Mouse (Mus musculus): ENCODE results near the gene Zfp324.

The Zfp324 gene

GRCm38 (mm10) chr7:13010005-13010908 is 44.6 kb downstream of the Zfp324 start, which contains the start of gene Zbtb45:
Gene Zbtb45 (minus strand): TSS chr7:13010034.
- no peak for DNase-seq

- DNase-seq: no peak
Measured at GRCm38 (mm10) chr7:13013671-13014070, 48.0 kb downstream of the Zfp324 start.

- no peak for DNase-seq
Measured at GRCm38 (mm10) chr7:13014275-13014839, 48.7 kb downstream of the Zfp324 start.

DNA sequence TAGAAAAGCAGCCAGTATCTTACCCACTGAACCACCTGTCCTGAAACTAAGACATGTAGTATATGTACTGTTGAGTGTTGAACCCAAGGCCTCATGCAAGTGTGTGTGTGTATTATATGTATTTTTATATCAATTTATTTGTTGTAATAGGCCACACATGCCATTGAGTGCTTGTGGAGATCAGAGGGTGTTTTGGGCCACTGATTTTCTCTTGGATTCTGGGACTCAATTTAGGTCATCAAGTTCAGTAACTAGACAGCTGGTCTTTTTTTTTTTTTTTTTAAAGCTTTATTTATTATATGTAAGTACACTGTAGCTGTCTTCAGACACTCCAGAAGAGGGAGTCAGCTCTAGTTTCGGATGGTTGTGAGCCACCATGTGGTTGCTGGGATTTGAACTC is 49.6 kb downstream of the Zfp324 start:
- DNase-seq: no peak

GRCm38 (mm10) chr7:13022773-13023535 is 57.3 kb downstream of the Zfp324 start:
- DNase-seq: peak in 1 of 2 experiments; percentile 40
